Mouse (Mus musculus): Measurements from ENCODE around the gene Unc13a.

Unc13a gene

DNA sequence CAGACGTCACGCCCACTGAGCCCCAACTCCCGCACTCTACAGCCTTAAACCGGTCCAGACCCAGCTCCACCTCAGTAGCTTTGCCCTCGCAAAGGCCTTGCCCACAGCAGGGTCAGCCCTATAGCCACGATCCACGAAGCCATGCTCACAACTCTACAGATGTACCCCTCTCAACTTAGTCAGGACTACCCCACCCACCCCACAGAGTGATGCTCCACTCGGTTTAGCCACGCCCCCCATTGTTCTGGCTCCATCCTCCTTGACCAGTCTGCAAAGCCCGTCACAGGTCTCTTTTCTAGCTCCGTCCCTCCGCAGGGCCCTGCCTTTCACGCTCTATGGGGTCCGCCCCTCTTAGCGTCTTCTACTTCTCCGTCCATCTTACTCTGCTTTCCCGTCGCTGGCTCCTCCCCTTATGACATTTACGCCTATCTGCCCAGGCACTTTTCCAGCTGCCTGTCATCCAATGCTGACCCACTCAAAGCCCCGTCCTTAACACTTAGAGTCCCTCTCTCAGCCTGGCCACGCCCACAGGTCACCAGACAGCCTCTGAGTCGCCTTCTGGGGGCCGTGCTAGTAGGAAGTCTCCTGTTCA, 14.7 kb upstream of the Unc13a start:
- DNase-seq = no peak

DNA sequence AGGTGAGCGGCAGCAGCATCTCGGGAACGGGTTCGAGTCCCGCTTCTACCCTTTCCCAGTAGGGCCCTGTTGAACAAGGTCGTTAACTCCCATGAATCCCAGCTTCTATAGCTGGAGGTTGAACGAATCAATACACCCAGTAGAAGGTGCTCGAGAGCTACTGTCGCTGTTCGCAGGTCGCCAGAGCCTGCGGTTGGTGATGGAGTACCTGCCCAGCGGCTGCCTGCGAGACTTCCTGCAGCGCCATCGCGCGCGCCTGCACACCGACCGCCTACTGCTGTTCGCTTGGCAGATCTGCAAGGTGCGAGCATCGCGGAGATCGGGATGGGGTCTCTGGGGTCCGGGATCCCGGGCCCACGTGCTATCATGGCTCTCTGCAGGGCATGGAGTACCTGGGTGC, 14.0 kb upstream of the Unc13a start:
- DNase-seq = no peak

- DNase-seq = no peak
Measured at GRCm38 (mm10) chr8:71684701-71685100, 13.1 kb upstream of the Unc13a start.

- no peak for DNase-seq
Measured at GRCm38 (mm10) chr8:71682832-71683231, 11.3 kb upstream of the Unc13a start.

DNA sequence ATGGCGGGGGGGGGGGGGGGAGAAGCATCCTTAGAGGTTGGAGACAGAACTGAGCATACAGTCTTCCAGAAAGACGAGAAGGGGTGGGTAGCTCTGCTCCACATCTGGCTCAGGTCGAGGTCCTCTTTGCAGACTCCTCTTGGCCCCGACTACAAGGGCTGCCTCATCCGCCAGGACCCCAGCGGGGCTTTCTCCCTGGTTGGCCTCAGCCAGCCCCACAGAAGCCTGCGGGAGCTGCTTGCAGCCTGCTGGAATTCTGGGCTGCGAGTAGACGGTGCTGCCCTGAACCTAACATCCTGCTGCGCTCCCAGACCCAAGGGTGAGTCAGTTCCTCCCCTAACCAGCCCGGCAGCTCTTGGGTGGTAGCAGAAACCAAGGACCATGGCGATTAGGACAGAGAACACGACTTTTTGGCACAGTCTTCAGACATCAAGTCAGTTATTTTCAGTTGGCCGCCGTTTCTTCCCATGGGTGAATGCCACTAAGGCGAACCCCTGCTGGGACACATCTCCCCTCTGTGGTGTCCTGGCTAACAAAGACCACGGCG, 9.9 kb upstream of the Unc13a start:
- no peak for DNase-seq

DNA sequence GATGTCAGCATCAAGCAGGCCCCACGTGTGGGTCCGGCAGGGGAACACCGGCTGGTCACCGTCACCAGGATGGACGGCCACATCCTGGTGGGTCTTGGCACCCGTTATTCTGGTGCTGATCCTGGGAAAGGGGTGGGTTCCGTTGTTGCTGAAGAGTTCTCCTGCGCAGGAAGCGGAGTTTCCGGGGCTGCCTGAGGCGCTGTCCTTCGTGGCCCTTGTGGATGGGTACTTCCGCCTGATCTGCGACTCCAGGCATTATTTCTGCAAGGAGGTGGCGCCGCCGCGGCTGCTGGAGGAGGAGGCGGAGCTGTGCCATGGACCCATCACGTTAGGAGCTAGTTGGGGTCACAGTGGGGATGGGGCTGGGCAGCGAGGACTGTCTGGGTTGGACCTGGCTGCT, 8.9 kb upstream of the Unc13a start:
- no peak for DNase-seq

DNA sequence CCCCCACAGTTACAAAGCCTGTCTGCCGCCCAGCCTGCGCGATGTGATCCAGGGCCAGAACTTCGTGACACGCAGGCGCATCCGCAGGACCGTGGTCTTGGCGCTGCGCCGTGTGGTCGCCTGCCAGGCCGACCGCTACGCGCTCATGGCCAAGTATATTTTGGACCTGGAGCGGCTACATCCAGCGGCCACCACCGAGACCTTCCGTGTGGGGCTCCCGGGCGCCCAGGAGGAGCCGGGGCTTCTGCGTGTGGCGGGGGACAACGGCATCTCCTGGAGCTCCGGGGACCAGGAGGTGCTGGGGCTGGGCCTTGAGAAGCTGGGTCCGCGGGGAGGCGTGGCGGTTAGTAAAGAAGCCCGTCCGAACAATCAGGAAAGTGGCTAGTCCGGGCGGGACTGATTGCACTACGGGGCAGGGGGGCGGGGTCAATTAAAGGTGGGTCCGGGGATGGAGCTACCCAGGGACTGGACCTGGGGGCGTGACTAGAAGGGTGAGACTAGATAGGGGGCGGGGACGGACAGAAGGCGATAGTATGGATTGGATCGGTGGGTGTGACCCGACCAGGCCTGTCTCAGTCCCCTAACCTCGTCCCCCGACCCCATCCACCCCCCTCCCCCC, 8.1 kb upstream of the Unc13a start:
- DNase-seq = no peak

DNA sequence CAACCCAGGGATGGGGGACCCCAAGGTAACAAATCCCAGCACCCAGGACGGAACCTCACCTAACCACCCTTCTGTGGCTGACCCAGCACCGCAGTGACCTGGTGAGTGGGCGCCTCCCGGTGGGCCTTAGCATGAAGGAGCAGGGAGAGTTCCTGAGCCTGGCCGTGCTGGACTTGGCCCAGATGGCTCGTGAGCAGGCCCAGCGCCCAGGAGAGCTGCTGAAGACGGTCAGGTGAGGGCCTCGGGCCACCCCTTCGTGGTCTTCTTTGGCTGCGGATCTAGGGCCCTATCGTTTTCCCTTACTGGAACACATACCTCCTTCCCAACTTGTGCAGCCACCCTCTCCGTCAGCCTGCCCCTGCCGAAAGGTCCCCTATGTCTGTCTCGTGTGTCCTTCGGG, 7.6 kb upstream of the Unc13a start:
- DNase-seq = no peak

- no peak for DNase-seq
Measured at GRCm38 (mm10) chr8:71678216-71678615, 6.7 kb upstream of the Unc13a start.

DNA sequence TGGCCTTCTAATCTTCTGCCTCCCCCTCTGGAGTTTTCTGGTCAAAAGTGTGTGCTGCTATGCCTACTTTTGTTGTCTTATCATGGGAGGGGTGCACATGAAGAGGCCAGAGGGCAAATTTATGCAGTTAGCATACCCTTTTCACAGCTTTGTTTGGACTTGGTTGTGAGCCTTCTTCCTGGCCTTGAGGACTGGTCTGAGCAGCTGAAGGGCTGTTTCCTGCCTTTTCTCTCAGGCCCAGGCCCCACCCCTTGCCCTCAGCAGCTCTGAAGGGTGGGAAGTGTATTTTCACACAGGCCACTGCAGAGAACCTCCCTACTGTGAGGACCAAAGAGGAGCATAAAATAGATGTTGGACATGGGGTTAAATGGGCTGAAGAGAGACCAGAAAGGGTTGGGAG, 6.0 kb upstream of the Unc13a start:
- peak; percentile 37 for DNase-seq

DNA sequence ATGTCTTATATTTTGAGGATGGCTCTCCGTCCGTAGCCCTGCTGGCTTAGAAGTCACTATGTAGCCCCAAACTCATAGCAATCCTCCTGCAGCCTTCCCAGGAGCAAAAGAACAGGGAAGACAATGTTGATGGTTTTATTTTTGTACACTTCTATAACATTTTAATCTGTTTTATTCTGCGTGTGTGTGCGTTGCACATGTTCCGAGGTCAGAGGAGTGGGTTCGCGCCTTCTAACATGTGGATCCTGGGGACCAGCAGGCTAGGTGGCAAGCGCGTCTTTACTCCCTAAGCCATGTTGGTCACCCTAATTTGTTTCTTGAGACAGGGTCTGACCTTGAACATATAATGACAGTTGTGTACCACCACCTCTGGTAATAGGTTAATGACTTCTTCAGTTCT, 5.2 kb upstream of the Unc13a start:
- no peak for DNase-seq

GRCm38 (mm10) chr8:71676020-71676741, 4.6 kb upstream of the Unc13a start, which contains the start of gene Jak3:
TSS of gene Jak3 (plus strand) at chr8:71676296.
- DNase-seq = peak; percentile 55

- no peak for DNase-seq
Measured at GRCm38 (mm10) chr8:71675456-71676019, 4.0 kb upstream of the Unc13a start.

- DNase-seq = no peak
Measured at GRCm38 (mm10) chr8:71674071-71674470, 2.5 kb upstream of the Unc13a start.

GRCm38 (mm10) chr8:71672168-71672735, 695 bp upstream of the Unc13a start:
- DNase-seq = no peak

GRCm38 (mm10) chr8:71670621-71671548, 672 bp downstream of the Unc13a start:
- DNase-seq = no peak

GRCm38 (mm10) chr8:71670198-71670597, 1.4 kb downstream of the Unc13a start:
- no peak for DNase-seq

- DNase-seq = peak; percentile 27
Measured at GRCm38 (mm10) chr8:71668220-71668975, 3.2 kb downstream of the Unc13a start.

DNA sequence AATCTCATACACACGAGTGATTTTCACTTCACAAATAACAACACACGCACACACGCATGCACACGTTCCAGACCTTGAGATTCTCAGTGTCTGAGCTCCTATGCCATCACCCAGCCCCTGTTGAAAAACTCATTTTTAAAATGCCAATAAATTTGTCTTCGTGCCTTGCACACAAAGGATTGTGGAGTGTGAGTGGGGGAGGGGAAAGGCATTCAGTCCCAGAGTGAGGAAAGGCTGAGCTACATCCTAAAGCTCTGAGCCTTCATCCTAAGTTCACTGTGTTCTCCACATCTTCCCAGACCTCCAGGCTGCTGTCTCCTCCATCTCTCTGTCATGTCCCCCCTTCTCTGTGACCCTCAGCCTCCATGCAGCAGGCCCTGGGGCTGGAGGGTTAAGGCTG, 4.3 kb downstream of the Unc13a start:
- no peak for DNase-seq

DNA sequence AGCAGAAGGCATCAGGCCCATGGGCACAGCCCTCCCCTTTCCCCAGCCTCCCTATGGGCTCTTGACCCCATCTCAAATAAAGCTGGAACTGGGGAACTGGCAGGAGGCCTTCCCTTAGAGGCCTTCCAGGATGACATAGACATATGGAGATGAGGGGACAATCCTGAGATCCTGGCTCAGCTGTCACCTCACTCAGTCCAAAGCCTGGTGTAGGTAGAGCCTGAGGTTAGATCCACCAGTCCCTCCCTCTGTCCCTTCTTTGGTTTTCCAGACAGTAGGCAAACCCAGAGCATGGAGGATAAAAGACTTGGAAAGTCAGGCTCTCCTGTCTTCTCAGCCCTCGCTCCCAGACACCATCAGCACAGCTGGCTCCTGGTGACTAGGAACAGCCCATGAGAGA, 4.7 kb downstream of the Unc13a start:
- DNase-seq = no peak

DNA sequence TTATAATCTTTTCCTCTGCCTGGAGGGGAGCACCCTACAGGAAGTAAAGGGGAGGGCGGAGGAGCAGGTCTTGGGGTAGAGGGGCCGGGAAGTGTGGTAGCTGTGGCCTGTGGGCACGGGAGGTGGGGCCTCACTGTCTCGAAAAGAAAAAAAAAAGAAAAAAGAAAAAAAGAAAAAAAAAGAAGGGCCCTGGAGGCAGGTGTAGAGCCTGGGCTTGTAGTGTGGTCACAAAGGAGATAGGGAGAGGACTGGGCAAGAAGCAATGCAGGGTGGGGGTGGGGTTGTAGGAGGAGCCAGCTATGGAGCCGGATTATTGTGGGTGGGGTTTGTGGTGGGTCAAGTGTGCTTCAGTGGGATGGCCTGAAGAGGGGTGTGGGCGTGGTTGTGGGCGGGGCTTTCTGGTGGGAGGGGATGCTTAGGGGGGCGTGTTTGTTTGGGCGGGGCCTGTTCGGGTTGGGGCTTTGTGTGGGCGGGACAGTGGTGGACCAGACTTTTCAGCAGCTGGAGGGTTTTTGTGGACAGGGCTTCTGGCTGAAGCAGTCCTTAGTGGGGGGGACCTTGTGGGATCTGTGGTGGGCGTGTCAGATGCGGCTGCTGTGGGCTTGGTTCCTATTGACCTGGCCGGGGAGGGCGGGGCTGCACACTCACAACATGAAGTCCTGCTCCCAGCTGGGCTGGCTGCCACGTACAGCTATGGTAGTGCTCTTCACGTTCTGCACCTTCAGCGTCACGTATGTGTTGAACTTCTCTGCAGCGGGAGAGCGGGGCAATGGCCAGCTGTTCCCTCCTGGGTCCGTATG, 6.0 kb downstream of the Unc13a start:
- DNase-seq = peak; percentile 66

Measured in lung, postnatal 14 days (tissue).